Mouse (Mus musculus) stomach, postnatal 0 days (tissue): ENCODE measurements at regions not wholly inside any gene's neighbourhood (a gene's known extent, or its start where the extent isn't known, plus 50 kb on each side); places are given as distances from the start of the nearest gene placed in this dataset.

Source experiments
- ATAC-seq: fragments of 200-750 bp; cut with Nextera tagmentation; 2 replicates; pipeline ENCODE4 v1.8.0; 2017; ENCODE audit not compliant: low FRiP score, low TSS enrichment
- DNase-seq: peaks from one replicate; pipeline ENCODE4 v3.0.0-alpha.2; 2016; ENCODE audit warnings: low spot score
- H3K27ac ChIP-seq: fragments of 300-500 bp; sonication (generic); replicated peaks from 2 replicates; pipeline ENCODE4 v1.5.1; 2014; ENCODE audit warnings: mild to moderate bottlenecking, control low read depth
- H3K27me3 ChIP-seq: fragments of 300-500 bp; sonication (generic); 2 replicates; pipeline ENCODE4 v1.6.1; 2014; ENCODE audit warnings: low read length; ENCODE audit not compliant: control insufficient read depth, insufficient read depth
- H3K36me3 ChIP-seq: fragments of 300-500 bp; sonication (generic); 2 replicates; pipeline ENCODE4 v1.6.1; 2014; ENCODE audit warnings: low read length, mixed read lengths; ENCODE audit not compliant: control insufficient read depth, insufficient read depth
- H3K4me1 ChIP-seq: fragments of 300-500 bp; sonication (generic); replicated peaks from 2 replicates; pipeline ENCODE4 v1.6.1; 2014; ENCODE audit warnings: antibody characterized with exemption; ENCODE audit not compliant: control insufficient read depth, insufficient read depth
- H3K4me2 ChIP-seq: fragments of 300-500 bp; sonication (generic); replicated peaks from 2 replicates; pipeline ENCODE4 v1.6.1; 2014; ENCODE audit warnings: low read depth, mild to moderate bottlenecking, control low read depth, moderate library complexity
- H3K4me3 ChIP-seq: fragments of 300-500 bp; sonication (generic); 2 replicates; pipeline ENCODE4 v1.5.1; 2014; ENCODE audit warnings: low read depth, low read length, control low read depth
- H3K9ac ChIP-seq: fragments of 300-500 bp; sonication (generic); 2 replicates; pipeline ENCODE4 v1.6.1; 2014; ENCODE audit warnings: mild to moderate bottlenecking, low read length, control low read depth, mixed read lengths
- H3K9me3 ChIP-seq: fragments of 300-500 bp; sonication (generic); 2 replicates; pipeline ENCODE4 v1.6.1; 2016; ENCODE audit warnings: low read length; ENCODE audit not compliant: control insufficient read depth
- CTCF ChIP-seq: IDR thresholded peaks from 2 replicates; pipeline ENCODE4 v1.5.1; 2016; ENCODE audit warnings: antibody characterized with exemption, low read depth, mild to moderate bottlenecking, moderate library complexity
- EP300 ChIP-seq: optimal IDR thresholded peaks from 2 replicates; pipeline ENCODE3; 2016; ENCODE audit warnings: antibody characterized with exemption
- WGBS: fragments of 180-500 bp; shearing (Covaris S2); extraction: QIAGEN DNeasy Blood & Tissue Kit; methylation state at CpG from one replicate; pipeline ENCODE4 v1.1.7; 2014; 5-methylcytosine and 5-hydroxymethylcytosine counted together

DNA sequence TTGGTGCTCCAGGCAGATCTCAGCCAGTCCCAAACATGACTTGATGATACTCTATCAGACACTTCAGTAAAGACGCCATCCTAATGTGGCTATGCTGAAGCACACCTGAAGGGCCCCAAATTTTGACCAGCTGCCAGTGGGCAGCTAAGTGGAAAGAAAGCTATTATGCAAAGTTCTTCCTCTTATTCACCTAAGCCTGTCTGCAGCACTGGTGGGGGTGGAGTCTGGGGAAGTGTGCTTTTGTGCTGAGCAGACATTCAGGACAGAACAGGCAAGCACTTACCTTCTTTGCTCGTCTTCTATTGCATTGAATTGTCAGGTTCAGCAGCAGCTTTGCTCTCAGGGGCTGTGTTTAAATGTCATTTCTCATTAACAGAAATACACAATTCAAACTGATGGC lies 200.7 kb downstream of the Pla2g4a start:
- no peak for ATAC-seq
- Histone ChIP-seq H3K9ac (no peak overlapping the region), H3K27me3 (no peaks in the 10 kb centered on the region), H3K4me2 (no peak overlapping the region), H3K9me3 (no peaks in the 10 kb centered on the region), H3K4me1 (no peaks in the 10 kb centered on the region), H3K4me3 (no peak overlapping the region), H3K36me3 (no peaks in the 10 kb centered on the region), H3K27ac (no peak overlapping the region)
- 59% methylated on average over 2 of the region's 2 CpGs for WGBS
- DNase-seq, result no peak
- no peak for TF ChIP-seq CTCF
- no peak for TF ChIP-seq EP300

DNA sequence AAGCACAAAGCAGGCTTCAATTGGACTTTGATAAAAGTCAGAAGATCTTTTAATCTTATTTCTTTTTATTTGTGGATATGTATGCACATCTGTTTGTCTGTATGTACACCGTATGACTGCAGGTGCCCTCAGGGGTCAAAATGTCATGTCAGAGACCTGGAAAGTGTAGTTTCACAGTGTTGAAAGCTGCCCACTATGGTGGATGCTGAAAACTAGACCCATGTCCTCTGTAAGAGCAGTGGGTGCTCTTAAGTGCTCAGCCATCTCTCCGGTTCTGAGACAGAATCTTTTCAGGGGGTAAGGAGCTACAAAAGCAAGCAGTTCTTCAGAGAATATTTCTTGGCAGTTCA lies 202.3 kb downstream of the Pla2g4a start:
- no peaks in the 10 kb centered on the region for H3K36me3 ChIP-seq
- TF ChIP-seq EP300 (no peak), CTCF (no peak)
- H3K4me3 ChIP-seq, result no peak overlapping the region
- no peak overlapping the region for H3K27ac ChIP-seq
- no peaks in the 10 kb centered on the region for H3K9me3 ChIP-seq
- H3K4me1 ChIP-seq, result no peaks in the 10 kb centered on the region
- no peak for ATAC-seq
- no peak for DNase-seq
- H3K27me3 ChIP-seq, result no peaks in the 10 kb centered on the region
- no peak overlapping the region for H3K4me2 ChIP-seq
- no peak overlapping the region for H3K9ac ChIP-seq
- WGBS, result 74% methylated on average over 2 of the region's 2 CpGs

DNA sequence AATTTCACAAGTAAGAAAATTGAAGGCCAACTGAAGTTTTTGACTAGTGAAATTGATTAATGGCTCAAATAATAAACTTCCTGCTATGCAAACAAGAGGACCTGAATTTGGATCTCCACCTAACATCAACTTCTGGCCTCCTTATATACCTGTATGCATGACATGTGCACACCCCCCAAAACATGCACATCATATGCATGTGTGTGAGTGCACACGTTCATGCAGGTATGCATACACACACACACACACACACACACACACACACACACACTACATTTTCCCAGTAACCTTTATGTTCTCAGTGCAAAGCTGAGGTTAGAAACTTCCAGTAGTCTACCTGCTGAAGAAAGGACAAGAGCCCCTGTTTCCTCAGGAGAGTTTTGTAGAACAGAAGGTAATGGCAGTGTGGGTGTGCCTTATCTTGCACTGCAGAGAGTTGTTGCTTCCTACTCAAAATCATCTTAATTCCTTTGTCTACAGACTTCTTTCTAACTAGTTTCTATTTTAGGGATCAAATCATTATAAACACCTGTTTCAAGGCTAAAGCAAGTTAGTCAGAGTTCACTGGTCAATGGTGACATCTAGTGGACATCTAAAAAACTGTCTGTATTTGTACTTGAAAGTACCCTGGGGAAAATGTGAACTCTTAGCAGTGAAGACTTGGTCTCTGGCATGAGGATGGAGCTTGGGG lies 202.9 kb downstream of the Pla2g4a start:
- H3K9me3 ChIP-seq, result no peaks in the 10 kb centered on the region
- ATAC-seq (no peak), DNase-seq (no peak)
- H3K27ac ChIP-seq, result no peak overlapping the region
- TF ChIP-seq EP300, result no peak
- peak; percentile 77 for TF ChIP-seq CTCF
- 65% methylated on average over 1 of the region's 1 CpGs for WGBS
- no peaks in the 10 kb centered on the region for H3K27me3 ChIP-seq
- H3K4me1 ChIP-seq, result no peaks in the 10 kb centered on the region
- no peak overlapping the region for H3K9ac ChIP-seq
- no peak overlapping the region for H3K4me2 ChIP-seq
- no peak overlapping the region for H3K4me3 ChIP-seq
- H3K36me3 ChIP-seq, result no peaks in the 10 kb centered on the region

DNA sequence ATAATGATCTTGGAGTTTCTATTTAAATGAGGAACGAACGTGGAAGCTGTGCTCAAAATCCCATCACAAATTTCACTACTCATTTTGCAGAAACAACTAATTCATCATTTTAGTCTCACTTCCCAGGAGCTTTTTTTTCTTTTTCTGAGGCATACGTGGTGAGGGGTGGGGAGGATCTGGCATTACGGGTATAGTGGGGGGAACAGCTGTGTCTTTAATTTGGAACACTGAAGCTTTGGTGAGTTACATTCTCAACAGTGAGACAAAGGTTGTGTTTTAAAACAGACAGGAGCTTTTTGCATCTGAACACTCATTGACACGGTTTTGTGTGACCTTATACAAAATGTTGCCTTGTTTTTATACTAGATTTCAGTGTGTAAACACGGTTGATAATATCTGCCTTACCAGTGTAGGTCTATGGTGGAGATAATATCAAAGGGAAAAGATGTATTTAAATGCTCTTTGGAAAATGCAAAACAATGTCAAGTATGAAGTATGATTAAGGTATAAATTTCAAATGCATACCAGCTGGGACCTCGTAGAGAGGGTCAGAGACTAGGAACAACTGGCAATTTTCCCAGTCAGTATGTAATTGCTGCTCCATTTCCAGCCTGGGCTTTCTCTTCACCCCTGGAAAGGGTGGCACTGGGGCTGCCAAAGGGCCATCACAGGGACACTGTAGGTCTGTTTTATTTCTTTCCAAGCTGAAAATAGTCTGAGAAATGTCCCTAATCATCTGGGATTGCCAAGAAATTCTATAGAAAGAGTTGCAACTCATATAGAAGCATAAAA lies 207.6 kb downstream of the Pla2g4a start:
- H3K9me3 ChIP-seq, result no peaks in the 10 kb centered on the region
- ATAC-seq (no peak), DNase-seq (no peak)
- no peak overlapping the region for H3K9ac ChIP-seq
- H3K4me1 ChIP-seq, result no peaks in the 10 kb centered on the region
- no peak overlapping the region for H3K27ac ChIP-seq
- H3K4me2 ChIP-seq, result no peak overlapping the region
- H3K27me3 ChIP-seq, result no peaks in the 10 kb centered on the region
- H3K4me3 ChIP-seq, result no peak overlapping the region
- TF ChIP-seq EP300 (no peak), CTCF (no peak)
- WGBS, result 44% methylated on average over 7 of the region's 7 CpGs
- H3K36me3 ChIP-seq, result no peaks in the 10 kb centered on the region

DNA sequence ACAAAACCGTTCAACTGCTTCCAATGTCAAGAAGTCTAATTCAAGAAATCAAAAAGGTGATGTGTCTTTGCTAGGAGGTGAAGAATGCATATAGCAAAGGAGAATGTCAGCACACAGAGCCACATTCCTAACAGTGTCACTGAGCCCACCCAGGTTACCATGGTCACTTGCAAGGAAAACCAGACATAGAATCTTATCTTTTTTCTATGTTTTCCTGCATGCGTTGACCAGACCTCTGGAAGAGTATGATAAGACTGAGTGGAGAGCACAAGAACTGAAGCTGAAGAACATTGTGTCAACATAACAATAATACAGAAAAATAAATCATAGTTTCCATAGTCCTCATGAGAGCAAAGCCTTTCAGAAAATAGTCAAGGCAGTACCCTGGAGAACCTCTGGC lies 211.7 kb downstream of the Pla2g4a start:
- H3K9me3 ChIP-seq, result no peaks in the 10 kb centered on the region
- no peak overlapping the region for H3K4me3 ChIP-seq
- DNase-seq (no peak), ATAC-seq (no peak)
- no peaks in the 10 kb centered on the region for H3K4me1 ChIP-seq
- no peak overlapping the region for H3K4me2 ChIP-seq
- H3K27ac ChIP-seq, result no peak overlapping the region
- WGBS, result 66% methylated on average over 2 of the region's 2 CpGs
- TF ChIP-seq EP300 (no peak), CTCF (no peak)
- no peaks in the 10 kb centered on the region for H3K36me3 ChIP-seq
- H3K27me3 ChIP-seq, result no peaks in the 10 kb centered on the region
- no peak overlapping the region for H3K9ac ChIP-seq

DNA sequence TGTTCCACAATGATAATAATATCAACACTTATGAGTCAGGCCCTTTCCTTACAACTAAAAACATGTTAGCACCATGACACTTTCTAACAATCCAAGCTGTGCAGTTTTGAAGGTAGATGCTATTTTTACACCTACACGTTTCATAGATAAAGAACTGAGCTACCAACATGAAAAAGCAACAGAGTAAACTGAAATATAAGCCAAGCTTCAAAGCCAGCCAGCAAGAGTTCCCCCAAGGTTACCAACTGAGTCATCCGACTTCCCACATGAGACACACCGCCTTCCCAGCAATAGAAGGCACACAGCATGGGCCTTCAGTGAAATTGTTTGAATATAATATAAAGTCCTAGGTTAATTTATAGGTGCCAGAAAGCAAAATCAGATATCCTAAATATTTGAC lies 222.1 kb downstream of the Pla2g4a start:
- H3K27ac ChIP-seq, result no peak overlapping the region
- H3K4me2 ChIP-seq, result no peak overlapping the region
- DNase-seq, result no peak
- TF ChIP-seq CTCF, result no peak
- no peak for TF ChIP-seq EP300
- ATAC-seq, result no peak
- H3K36me3 ChIP-seq, result no peaks in the 10 kb centered on the region
- H3K27me3 ChIP-seq, result no peaks in the 10 kb centered on the region
- H3K4me1 ChIP-seq, result no peaks in the 10 kb centered on the region
- H3K4me3 ChIP-seq, result no peak overlapping the region
- no peak overlapping the region for H3K9ac ChIP-seq
- WGBS, result 69% methylated on average over 3 of the region's 3 CpGs
- no peaks in the 10 kb centered on the region for H3K9me3 ChIP-seq
